Mouse (Mus musculus) hematopoietic multipotent progenitor cell, adult 10-12 weeks (in vitro differentiated cells): ENCODE results near the gene Tmem150a. TPM values are rescaled to one million over a fixed set of nuclear protein-coding genes. Genes with fewer than 3 reads are reported as not detected.

Experiments used
- polyA plus RNA-seq: library from polyadenylated mRNA; stranded (reverse); fragments of >175 nt; gene quantifications from 2 replicates; pipeline ENCODE4 v1.2.3, GENCODE M21; 2012; ENCODE audit warnings: low replicate concordance

Gene Tmem150a
- polyA plus RNA-seq = 8.8 and 12.1 TPM in 2 replicates

GRCm38 (mm10) chr6:72355066-72355911, at the start of gene Tmem150a:
Gene Tmem150a (plus strand): TSS chr6:72355447.

GRCm38 (mm10) chr6:72345074-72345567, 10.1 kb upstream of the Tmem150a start, which contains the start of gene Usp39:
Gene Usp39 (minus strand): TSS chr6:72345184.

GRCm38 (mm10) chr6:72347166-72347941, 7.9 kb upstream of the Tmem150a start, which contains the start of gene 0610030E20Rik:
Gene 0610030E20Rik (plus strand): TSS chr6:72347317.

GRCm38 (mm10) chr6:72366844-72367443, 11.7 kb downstream of the Tmem150a start, which contains the start of gene Rnf181:
Gene Rnf181 (minus strand): TSS chr6:72366956.

GRCm38 (mm10) chr6:72380131-72380770, 25.0 kb downstream of the Tmem150a start, which contains the start of gene Vamp5:
Gene Vamp5 (minus strand): TSS chr6:72380468.

GRCm38 (mm10) chr6:72389941-72390771, 34.9 kb downstream of the Tmem150a start, which contains the start of gene Vamp8:
Gene Vamp8 (minus strand): TSS chr6:72390703.

Other genes with a start within 250 kb of the Tmem150a start
- gene Atoh8, start 119.9 kb upstream of the Tmem150a start, polyA plus RNA-seq = 0.36 and 0.68 TPM in 2 replicates
- gene Sftpb, start 50.8 kb upstream of the Tmem150a start, polyA plus RNA-seq = not detected in 2 replicates
- 9.0 and 13.2 TPM in 2 replicates for gene Usp39, start 10.3 kb upstream of the Tmem150a start, polyA plus RNA-seq
- 32.5 and 108 TPM in 2 replicates for gene 0610030E20Rik, start 8.1 kb upstream of the Tmem150a start, polyA plus RNA-seq
- 18.7 and 133 TPM in 2 replicates for gene Rnf181, start 11.5 kb downstream of the Tmem150a start, polyA plus RNA-seq
- gene Vamp5, start 25.0 kb downstream of the Tmem150a start, polyA plus RNA-seq = 18.2 and 26.9 TPM in 2 replicates
- gene Vamp8, start 35.3 kb downstream of the Tmem150a start, polyA plus RNA-seq = 15.4 and 75.0 TPM in 2 replicates
- 9.0 and 9.6 TPM in 2 replicates for gene Ggcx, start 58.9 kb downstream of the Tmem150a start, polyA plus RNA-seq
- 16.0 and 28.7 TPM in 2 replicates for gene Mat2a, start 84.1 kb downstream of the Tmem150a start, polyA plus RNA-seq
- gene Sh2d6, start 166.3 kb downstream of the Tmem150a start, polyA plus RNA-seq = 0.25 and 0.67 TPM in 2 replicates
- gene Capg, start 188.9 kb downstream of the Tmem150a start, polyA plus RNA-seq = 264 and 513 TPM in 2 replicates
- 25.1 and 32.3 TPM in 2 replicates for gene Elmod3, start 243.0 kb downstream of the Tmem150a start, polyA plus RNA-seq
- gene Retsat, start 243.0 kb downstream of the Tmem150a start, polyA plus RNA-seq = 2.4 and 7.5 TPM in 2 replicates